Mouse (Mus musculus) C2C12 (cell line): ENCODE data around the gene Cald1. TPM values are rescaled to one million over a fixed set of nuclear protein-coding genes. Genes with fewer than 3 reads are reported as not detected.

Source experiments
- H3K27me3 ChIP-seq: one replicate; pipeline ENCODE4 v1.6.1; 2011; ENCODE audit not compliant: control insufficient read depth, insufficient read depth, insufficient read length
- H3K36me3 ChIP-seq: one replicate; pipeline ENCODE4 v1.6.1; 2011; ENCODE audit not compliant: control insufficient read depth, insufficient read depth
- H3K4me3 ChIP-seq: one replicate; pipeline ENCODE4 v1.5.1; 2011; ENCODE audit warnings: mild to moderate bottlenecking, control low read depth; ENCODE audit not compliant: poor library complexity, insufficient read depth, severe bottlenecking
- H3K79me2 ChIP-seq: one replicate; pipeline ENCODE4 v1.6.1; 2011; ENCODE audit not compliant: control insufficient read depth, insufficient read depth
- H3K79me3 ChIP-seq: one replicate; pipeline ENCODE4 v1.6.1; 2011; ENCODE audit warnings: low read depth, control low read depth
- H3ac ChIP-seq: one replicate; pipeline ENCODE3; 2011; ENCODE audit warnings: low read depth; ENCODE audit not compliant: control insufficient read depth, insufficient read length
- CEBPB ChIP-seq: IDR thresholded peaks from one replicate; pipeline ENCODE4 v1.6.1; 2011; ENCODE audit warnings: low read depth, mild to moderate bottlenecking, control low read depth, moderate library complexity
- CTCF ChIP-seq: IDR thresholded peaks from one replicate; pipeline ENCODE4 v1.5.1; 2011; ENCODE audit not compliant: control insufficient read depth, insufficient read depth, insufficient read length
- FOSL1 ChIP-seq: IDR thresholded peaks from one replicate; pipeline ENCODE4 v1.8.0; 2011; ENCODE audit warnings: mild to moderate bottlenecking, low read length; ENCODE audit not compliant: poor library complexity, insufficient read depth, severe bottlenecking
- MAX ChIP-seq: IDR thresholded peaks from one replicate; pipeline ENCODE4 v1.6.1; 2011; ENCODE audit warnings: mild to moderate bottlenecking, control low read depth
- MYOD1 ChIP-seq: IDR thresholded peaks from one replicate; pipeline ENCODE4 v1.6.1; 2011; ENCODE audit warnings: low read depth; ENCODE audit not compliant: control insufficient read depth, insufficient read length
- MYOG ChIP-seq: IDR thresholded peaks from one replicate; pipeline ENCODE4 v1.6.1; 2011; ENCODE audit not compliant: control insufficient read depth, insufficient read length; ENCODE audit errors: extremely low read depth
- USF1 ChIP-seq: IDR thresholded peaks from one replicate; pipeline ENCODE4 v1.6.1; 2011; ENCODE audit warnings: low read depth, mild to moderate bottlenecking, control low read depth, moderate library complexity
- polyA plus RNA-seq: library from polyadenylated mRNA; unstranded; fragments of >200 nt; fragmentation: generic; extraction: Trizol; gene quantifications from one replicate; pipeline ENCODE4 v1.2.1, GENCODE M21; 2012; ENCODE audit warnings: missing spikeins

Gene Cald1
- polyA plus RNA-seq, 1 experiment: 180 TPM

GRCm38 (mm10) chr6:34708650-34709265 is 110.5 kb downstream of the Cald1 start:
- peaks cover 50% of the 10 kb centered on the region for H3K79me3 ChIP-seq

DNA sequence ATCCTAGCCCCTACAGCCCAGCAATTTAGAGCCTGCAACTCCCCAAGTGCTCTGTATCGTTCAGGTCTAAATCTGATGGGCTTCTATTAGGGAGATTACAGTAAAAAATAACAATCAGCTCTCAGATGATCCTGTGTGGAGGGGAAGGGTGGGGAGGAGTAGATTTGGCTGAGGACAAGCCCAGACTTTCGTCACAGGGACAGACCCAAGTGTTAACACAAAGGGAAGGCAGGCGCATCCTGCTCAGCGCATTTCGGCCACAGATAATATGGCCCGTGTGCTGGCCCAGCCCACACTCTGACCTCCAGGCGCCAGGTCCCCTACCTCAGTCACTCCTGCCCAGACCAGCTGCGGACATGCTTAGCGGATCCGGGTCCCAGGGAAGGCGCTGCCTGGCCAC is 111.0 kb downstream of the Cald1 start:
- TF ChIP-seq USF1 (no peak), CEBPB (peak; percentile 58)
- Histone ChIP-seq H3K79me2 (peaks cover 62% of the 10 kb centered on the region), H3K27me3 (no peaks in the 10 kb centered on the region), H3K4me3 (peak overlapping the region; percentile 65), H3K79me3 (peaks cover 52% of the 10 kb centered on the region), H3ac (peak overlapping the region; percentile 46), H3K36me3 (peaks cover 24% of the 10 kb centered on the region)

More at GRCm38 (mm10) chr6:34708650-34709265, 110.5 kb downstream of the Cald1 start:
- H3K4me3 ChIP-seq: no peak overlapping the region
- peak overlapping the region; percentile 20 for H3ac ChIP-seq
- H3K36me3 ChIP-seq: peaks cover 27% of the 10 kb centered on the region
- no peaks in the 10 kb centered on the region for H3K27me3 ChIP-seq
- H3K79me2 ChIP-seq: peaks cover 57% of the 10 kb centered on the region
- TF ChIP-seq USF1: no peak
- peak; percentile 29 for TF ChIP-seq MAX

DNA sequence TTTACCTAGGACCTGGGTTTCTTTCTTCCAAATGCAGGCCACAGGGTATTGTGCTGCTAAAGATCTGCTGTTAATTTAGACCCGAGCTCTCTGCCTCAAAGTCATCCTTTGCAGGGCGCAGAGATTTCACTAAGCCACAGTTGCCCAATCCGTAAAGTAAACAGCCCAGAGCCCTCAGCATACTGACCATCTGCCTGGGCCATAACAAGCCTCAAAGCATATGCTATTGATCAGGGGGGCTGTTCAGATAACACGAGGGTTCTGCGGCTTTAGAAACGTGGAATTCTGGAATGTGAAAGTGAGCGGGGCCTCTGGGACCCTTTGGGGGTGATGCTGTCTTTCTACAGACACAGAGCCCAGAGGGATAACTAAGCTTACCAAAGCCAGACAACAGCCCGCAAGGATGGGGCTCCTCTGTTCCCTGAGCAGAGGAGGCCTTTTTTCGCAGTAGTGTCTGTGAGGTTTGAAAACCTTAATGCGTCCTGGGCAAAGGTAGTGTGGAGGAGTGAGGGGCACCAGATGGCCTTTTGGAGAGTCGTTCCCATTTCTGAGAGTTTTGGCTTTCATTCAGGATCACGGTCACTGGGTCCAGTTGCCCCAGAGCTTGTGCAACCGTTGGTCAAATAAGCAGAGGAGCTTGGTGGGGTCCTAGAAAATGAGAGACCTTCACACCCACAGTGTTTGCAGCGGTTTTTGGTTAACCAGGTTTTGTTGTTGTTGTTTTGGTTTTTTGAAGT is 111.8 kb downstream of the Cald1 start:
- TF ChIP-seq MYOG: no peak
- peak; percentile 37 for TF ChIP-seq CEBPB
- TF ChIP-seq MYOD1: no peak
- peaks cover 58% of the 10 kb centered on the region for H3K79me3 ChIP-seq
- H3K79me2 ChIP-seq: peaks cover 71% of the 10 kb centered on the region

DNA sequence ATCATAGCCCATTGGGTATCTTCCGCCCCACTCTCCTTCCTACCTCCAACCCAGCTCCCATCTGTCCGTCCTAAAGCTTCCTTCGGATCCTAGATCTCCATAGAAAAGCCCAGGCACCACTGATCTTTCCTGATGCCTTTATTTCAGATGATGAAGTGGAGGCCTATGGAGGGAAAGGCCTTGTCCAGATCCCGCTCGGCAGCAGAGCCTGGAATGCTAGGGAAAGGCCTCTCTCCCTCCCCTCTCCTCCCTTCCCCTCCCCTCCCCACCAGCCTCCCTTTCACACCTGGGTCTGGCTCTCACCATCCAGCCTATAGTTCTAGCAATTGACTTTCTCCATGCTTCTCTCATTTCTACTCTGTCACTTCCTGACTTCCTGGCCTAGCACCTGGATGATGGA is 112.5 kb downstream of the Cald1 start:
- Histone ChIP-seq H3ac (peak overlapping the region; percentile 4), H3K79me3 (peaks cover 65% of the 10 kb centered on the region), H3K36me3 (peaks cover 20% of the 10 kb centered on the region), H3K27me3 (no peaks in the 10 kb centered on the region), H3K79me2 (peaks cover 78% of the 10 kb centered on the region), H3K4me3 (peak overlapping the region; percentile 65)
- TF ChIP-seq CEBPB (no peak), MYOG (no peak), MYOD1 (no peak), FOSL1 (no peak), USF1 (no peak), CTCF (no peak), MAX (no peak)

More for the DNA sequence above, 111.8 kb downstream of the Cald1 start:
- Histone ChIP-seq H3K4me3 (peak overlapping the region; percentile 65), H3K36me3 (peaks cover 20% of the 10 kb centered on the region), H3ac (peak overlapping the region; percentile 60), H3K27me3 (no peaks in the 10 kb centered on the region)

GRCm38 (mm10) chr6:34711620-34712019 is 113.3 kb downstream of the Cald1 start:
- Histone ChIP-seq H3K79me2 (peaks cover 86% of the 10 kb centered on the region), H3K79me3 (peaks cover 72% of the 10 kb centered on the region), H3K27me3 (no peaks in the 10 kb centered on the region), H3K36me3 (peaks cover 23% of the 10 kb centered on the region), H3K4me3 (no peak overlapping the region), H3ac (no peak overlapping the region)
- TF ChIP-seq MAX: no peak
- TF ChIP-seq FOSL1: no peak
- no peak for TF ChIP-seq USF1
- no peak for TF ChIP-seq CEBPB
- TF ChIP-seq CTCF: no peak
- no peak for TF ChIP-seq MYOD1

DNA sequence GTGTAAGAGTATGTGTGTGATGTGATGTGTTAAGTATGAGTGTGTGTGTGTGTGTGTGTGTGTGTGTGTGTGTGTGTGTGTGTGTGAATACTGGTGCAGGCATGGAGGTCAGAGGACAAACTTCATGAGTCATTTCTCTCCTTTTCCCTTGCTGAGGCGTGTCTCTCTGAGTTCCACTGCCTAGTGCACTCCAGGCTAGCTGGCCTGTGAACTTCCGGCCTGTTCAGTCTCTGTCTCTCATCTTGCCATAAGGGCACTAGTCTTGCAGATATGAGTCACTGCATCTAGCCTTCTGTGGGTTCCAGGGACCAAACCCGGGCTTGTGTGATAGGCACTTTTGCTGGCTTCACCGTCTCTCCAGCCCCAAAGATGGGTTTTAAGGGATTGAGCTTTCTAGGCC is 114.9 kb downstream of the Cald1 start:
- no peaks in the 10 kb centered on the region for H3K27me3 ChIP-seq
- TF ChIP-seq MYOG: no peak
- TF ChIP-seq FOSL1: no peak
- no peak for TF ChIP-seq MYOD1
- H3K79me2 ChIP-seq: peaks cover 100% of the 10 kb centered on the region
- peaks cover 23% of the 10 kb centered on the region for H3K36me3 ChIP-seq
- no peak overlapping the region for H3K4me3 ChIP-seq
- no peak overlapping the region for H3ac ChIP-seq
- peaks cover 85% of the 10 kb centered on the region for H3K79me3 ChIP-seq
